Mouse (Mus musculus): ENCODE measurements at regions not wholly inside any gene's neighbourhood (a gene's known extent, or its start where the extent isn't known, plus 50 kb on each side); places are given as distances from the start of the nearest gene placed in this dataset.
"Not testable (repeated sequence)": the region's sequence is repeated elsewhere in the genome, so short reads cannot be mapped to it uniquely, and the experiment has no call there.

DNA sequence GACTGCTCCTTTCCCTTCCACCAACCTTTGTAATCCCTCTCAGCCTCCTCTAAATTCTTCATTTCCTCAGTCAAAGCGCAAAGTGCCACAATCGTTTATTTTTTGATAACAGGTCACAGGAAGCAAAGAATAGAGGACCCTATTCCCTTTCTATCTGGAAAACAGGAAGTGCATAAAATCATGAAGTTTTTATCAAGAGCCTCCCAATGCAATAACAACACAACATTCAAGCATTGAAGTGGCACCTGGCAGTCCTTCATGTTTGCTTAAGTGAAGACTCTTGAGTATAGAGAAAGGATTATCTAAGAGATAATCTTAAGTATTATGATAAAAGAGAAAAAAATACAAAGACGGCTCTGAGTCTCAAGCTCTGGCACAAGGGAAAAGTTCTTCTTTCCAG, 111.9 kb downstream of the Ibtk start:
- no peak for DNase-seq

DNA sequence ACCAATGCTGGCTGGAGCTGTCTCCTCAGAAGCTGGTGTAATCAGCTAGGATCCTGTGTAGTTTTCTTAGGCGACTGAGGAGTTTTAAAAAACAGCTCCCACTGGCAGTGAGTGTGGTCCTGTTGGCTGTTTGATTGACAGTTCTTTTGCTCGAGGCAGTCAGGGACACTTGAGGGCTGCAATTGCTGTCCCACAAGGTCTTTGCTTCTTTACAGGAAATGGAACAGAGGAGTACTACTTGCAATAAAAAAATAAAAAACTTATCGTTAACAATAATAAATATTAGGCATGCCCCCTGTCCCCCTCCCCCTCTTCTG, 113.0 kb downstream of the Ibtk start:
- DNase-seq, result no peak

DNA sequence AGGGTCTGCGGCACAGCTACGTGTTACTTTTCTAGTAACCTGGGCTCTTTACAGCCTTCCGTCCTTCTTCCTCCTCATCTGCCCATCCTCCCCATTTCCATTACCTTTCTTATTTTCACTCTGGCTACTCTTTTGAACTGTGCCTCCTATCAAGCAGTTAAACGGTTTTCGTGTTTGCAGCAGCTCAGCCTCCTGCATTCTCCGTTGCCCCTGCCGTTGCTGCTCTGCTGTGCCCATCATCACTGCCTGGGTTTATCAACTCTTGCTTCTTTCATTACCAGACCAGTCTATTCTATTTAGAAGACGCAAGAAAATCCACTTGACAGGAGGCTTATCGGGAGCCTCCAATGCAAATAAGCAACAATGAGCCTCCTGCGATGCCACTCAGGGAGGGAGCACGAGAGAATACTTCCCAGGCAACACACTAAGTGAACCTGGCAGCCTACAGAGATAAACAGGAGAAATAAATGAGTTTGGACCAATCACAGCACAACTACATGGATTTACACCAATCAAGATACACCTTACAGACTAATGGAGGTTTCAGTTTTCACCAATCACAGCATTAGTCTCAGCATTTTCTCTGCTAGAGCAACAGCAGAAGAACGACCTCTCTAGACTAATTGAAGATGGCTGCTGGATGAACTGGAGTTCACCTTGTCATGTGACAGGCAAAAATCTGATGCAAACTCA, 113.5 kb downstream of the Ibtk start:
- no peak for DNase-seq

DNA sequence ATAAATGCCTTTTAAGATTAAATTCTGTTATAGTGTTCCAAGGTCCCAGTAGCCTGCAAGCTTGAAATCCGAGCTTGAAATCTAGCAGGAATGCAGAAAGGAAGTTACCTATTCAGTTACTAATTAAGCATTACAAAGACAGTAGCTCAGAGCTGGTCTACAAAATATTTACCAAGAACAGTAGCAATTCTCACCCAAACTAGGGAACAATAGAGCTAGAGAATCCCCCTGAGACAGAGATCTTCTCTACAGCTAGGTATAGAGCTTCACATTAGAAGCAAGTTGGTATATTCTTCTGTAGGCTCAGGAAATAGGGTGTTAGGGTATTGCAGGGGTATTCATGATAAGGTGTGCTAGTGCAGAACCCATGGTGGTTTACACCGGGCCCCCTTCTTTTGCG, 114.3 kb downstream of the Ibtk start:
- not testable (repeated sequence) for DNase-seq

DNA sequence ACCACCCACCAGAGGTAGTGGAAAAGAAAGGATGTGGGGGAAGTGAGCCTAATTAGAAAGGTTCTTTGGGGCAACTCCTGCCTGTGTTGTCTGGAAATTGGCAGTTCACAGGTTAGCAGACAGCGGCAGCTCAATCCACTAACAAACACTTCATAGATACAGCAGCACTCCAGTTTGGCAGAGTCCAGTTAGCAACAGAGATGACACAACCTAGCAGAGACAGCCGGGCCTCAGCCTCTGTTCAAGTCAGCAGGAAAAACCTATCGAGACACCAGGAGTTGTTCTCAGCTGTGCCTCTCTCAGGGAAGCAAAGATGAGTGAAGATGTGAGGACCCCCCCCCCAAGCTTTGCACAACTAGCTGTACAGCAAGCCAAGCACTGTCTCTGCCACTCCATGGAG, 131.2 kb downstream of the Ibtk start:
- DNase-seq, result no peak

DNA sequence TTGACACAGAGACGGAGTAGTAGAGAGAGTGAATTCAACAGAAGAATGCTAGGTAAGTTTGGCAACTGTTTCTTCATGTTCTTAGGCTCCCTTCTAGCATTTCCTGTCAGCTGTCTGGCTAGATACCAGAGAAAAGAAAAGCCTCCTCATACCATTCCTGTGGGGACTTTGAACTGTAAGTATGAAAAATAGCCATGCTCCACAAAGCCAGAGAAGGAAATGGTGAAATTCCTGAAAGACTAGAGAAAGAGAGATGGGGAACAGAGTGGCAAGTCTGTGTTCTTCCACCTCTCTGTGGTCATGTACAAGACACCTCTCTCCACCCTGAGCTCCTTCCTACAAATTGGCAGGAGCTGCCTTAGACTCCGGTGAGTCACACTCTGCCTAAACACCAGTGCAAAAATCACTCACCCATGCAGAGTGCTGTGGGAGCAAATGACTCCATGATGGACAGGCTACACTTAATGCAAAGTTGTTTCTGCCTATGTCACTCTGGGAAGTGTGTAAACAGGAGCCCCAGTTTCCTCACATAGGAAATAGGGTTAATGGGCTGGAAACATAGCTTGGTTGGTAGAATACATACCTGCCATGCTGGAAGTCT, 131.9 kb downstream of the Ibtk start:
- DNase-seq, result peak; percentile 8

DNA sequence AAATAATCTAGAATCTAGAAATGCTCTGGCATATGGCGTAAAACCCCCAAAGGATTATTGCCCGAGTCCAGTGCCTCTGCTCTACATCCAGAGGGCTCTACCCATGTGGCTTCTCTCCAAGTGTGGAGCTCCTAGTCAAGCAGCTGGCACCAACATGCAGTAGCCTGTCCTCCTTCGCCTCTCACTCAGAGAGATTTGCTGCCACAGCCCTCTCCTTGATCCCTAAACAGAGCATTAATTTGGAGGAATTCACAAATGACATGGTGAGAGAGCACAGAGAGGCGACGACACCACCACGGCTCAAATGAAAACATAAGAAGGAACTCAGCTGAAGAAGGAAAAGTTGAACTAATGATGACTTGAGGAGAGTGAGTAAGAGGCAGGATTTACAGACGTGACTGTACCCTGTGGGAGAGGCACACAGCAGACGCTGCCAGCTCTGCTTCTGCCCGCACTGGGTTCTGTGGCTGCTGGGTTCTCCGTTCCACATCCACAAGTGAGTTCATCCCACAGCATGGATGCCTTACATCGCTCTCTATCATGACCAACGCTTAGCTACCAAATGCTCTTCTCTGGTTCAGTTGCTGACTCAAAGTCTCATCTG, 132.8 kb downstream of the Ibtk start:
- DNase-seq, result no peak

DNA sequence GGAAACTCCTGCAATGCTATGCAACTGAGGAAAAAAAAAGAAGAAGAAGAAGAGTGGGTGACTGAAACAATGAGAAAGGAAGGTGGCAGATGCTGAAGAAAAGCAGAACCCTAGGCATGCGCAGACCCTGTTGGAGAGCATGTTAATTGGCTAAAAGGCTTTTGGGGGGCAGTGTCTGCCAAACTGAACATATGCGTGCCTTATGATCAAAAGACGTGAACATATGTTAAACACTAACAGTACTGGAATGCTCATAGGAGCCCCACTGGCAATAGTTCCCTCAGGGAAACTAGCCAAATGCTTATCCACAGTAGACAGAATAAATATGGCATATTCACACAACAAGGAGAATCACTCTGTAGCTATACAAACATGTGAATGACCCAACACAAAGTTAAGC, 140.0 kb downstream of the Ibtk start:
- no peak for DNase-seq

DNA sequence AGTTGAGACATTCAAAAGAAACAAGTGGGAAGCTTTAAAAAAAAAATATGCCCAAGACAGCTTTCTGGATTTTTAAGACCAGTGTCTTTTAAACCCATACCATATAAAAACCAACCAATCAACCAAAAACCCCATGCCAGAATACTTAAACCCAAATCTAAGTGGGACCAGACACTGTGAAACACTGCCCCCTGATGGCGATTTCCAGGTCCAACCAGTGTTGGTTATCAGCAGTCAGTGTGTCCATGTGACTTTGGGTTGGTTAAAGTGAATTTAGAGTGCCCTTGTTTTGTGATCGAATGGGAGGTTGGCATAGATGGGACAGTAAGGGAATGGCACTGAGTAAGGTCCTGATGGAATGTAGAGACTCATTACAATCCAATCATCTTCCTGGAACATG, 152.2 kb downstream of the Ibtk start:
- DNase-seq, result peak; percentile 44

DNA sequence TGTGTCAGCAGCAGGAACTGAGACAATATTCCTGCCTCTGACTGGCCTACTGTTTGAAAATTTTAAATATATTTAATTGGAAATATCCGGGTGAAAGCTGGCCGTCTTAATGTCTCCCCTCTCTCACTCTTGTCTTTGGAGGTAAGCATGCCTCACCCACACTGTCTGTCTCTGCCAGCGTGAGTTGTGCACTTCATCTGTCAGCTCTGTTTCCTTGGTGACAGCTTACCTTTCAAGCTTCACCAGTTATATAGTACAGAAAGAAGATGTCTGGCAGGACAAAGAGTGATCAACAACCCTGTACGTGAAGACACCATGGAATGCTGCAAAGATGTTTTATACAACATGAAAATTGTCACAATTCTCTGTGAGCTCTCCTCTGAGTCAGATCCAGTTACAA, 155.3 kb downstream of the Ibtk start:
- no peak for DNase-seq

DNA sequence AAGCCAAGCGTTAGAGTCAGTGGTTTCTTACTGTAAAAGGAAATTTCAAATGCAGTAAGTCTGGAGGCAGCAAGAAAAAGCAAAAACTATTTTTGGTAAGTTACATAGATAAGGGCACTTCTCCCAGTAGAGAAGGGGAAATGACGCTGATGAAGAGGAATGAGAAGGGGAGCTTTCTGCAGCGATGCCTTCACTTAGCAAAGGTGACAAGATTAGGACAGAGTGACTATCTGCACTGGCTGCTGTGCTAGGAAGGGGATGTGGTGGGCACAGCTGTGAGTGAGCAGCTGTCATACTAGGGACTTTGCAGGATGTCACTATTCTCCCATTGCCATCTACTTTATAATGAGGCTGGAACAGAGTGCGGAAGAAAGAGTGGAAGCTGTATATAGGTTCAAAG, 156.5 kb downstream of the Ibtk start:
- no peak for DNase-seq

DNA sequence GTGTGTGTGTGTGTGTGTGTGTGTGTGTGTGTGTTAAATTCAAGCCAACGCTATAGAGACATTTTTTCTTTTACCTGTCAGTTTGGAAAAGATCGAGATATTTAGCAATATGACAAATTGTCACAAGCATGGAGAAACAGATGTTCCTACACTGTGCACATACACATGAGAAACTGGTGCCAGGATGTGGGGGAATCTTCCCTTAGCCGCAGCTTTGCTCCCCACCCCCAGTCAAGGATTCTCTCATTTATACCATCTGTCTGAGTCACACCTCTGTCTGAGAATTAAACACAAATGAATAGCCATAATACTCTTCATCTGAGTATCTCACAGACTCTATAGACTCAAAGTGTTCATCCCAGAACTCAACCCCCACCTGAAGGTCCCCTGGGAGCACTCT, 159.9 kb downstream of the Ibtk start:
- DNase-seq, result no peak

DNA sequence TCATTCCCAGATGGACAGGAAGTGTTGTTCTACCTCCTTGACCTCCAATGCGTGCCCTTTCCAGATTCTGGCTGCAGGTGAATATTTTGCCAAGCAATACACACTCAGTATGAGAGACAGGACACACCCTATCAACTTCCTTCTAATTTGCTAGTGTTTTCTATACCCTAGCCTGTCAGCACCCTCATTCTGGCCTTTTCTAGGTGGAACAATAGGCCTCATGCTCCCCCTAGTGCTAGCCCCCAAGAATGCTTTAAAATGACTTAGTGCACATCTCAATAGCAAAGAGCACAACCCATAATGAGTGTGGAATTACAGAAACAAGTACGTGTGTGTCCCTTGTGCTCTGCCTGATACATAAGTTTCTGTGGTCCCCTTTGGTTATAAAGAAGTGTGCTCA, 161.1 kb downstream of the Ibtk start:
- peak; percentile 53 for DNase-seq

DNA sequence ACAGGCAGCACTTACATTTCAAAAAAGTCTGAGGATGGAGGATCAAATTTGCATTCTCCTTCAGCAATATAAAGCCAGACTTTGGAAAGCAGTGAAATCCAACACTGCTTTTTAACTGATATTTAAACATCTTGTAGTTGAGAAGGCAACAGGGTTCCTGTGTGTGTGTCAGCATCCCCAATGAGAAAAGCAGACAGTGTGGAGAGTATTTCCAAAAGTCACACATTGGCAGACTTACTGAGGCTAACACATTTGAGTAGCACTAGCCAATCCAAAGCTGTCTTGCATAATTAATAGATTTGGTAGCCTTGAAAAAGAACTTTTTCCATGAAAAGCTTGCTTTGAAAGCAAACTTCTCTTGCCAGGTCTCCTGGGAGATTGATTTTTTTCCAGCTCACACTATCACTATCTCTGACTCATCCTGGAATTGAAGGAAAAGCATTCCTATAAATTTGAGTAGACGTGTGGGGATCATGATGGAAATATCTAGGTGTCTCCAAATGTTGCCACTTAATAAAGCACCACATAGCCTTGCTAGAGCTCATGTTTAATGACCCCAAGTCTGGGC, 168.0 kb downstream of the Ibtk start:
- no peak for DNase-seq

DNA sequence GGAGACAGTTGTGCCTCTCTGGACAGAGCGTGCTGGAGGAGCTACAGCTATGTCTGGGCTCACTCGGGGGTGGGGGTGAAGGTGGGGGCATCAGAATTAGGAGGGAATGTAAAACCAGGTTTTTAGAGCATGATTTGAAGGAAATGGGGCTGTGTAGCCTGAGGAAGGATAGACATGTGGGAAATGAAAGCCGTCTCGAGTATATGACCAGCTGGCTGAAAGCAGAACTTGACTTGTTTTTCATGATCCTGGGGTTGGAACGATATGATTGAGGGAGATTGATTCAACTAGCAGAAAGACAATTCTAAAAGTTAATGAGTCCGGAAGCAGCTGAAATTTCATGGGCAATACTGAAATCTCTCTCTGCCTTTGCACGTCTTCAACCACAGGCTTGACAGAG, 171.3 kb downstream of the Ibtk start:
- no peak for DNase-seq

DNA sequence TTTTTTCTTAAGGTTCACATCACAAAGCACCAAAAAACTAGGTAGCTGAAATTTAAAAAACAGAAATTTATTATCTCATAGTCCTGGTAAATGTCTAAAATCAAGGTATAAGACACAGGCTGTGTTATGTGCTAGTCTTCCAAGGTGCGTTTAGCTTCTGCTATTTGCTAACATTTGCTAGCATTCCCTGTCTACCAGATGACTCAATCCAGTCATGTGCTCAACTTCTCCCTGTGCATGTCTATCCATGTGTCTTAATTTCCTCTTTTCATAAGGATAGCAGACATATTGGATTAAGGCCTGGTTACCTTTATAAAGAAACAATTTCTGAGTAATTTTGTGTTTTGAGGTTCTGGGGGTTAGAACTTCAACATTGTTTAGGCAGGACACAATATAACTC, 171.8 kb downstream of the Ibtk start:
- no peak for DNase-seq

DNA sequence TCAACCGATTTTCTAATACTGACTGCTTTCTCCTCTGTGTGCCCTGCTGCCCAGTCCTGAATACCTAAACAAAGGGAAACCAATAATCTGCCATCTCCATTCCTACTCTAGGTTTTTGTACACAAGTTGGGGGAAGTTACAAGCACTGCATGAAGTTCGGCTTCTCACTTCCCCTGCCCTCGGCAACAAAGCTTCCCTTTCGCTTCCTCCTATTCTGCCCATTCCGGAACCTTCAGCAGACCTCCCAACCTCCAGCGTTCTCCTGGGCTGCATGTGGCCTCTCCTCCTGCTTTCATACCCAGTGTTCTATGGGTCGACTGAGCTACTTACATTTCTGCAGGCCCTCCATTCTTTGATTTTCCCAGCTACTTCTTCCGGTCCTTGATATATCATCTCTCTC, 180.3 kb downstream of the Ibtk start:
- DNase-seq, result no peak

DNA sequence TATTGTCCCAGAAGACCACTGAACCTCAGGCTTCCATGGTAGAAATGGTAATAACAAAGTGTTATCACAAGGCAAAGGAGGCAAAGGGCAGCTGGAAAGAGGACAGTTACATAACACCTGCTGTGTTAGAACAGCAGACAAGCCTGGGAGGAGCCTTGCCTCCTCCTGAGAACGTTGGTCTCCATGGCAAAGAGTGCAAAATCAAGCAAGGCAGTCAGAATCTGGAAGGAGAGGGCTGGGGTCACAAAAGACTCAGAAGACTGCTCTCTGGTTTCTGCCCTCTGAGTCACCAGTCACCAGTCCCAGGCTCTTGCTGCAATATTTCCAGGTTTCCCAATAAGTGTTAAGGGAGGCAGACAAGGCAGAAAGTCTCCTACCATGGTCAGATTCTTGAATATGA, 197.3 kb downstream of the Ibtk start:
- no peak for DNase-seq

DNA sequence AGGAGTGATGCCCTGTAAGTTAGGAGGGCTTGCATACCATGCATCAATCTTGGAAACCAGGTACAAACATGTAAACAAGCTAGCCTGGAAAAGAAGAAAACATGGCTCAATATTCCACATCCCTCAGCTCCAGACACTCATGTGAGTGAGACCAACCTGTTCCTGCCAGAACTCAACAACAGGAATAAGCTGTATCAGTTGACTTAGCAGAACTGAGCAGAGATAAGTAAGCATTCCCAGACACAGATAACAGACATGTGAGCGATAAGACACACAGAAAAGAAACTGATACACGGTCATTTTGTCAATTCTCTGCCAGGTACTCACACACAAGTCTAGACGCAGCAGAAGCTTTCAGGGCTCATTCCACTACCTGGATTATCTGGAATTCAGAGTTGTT, 198.7 kb downstream of the Ibtk start:
- DNase-seq, result no peak

DNA sequence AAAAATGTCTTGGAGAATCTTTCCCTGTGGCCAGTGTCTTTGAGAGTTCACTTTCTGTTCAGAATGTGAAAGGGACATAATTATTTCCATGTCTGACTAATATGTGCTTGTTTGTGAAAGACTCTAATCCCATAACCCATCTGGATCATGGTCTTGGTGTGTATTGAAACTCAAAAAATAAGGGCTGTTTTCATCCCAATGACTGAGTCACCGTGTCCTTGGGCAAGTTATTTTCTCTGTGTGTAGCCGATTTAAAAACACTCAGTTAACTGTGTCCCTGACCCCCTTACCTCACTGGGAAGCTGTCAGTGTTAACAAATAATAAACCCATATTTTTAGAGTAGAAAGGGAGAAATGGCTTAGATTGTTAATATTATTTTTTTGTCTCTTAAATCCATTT, 202.9 kb downstream of the Ibtk start:
- no peak for DNase-seq

DNA sequence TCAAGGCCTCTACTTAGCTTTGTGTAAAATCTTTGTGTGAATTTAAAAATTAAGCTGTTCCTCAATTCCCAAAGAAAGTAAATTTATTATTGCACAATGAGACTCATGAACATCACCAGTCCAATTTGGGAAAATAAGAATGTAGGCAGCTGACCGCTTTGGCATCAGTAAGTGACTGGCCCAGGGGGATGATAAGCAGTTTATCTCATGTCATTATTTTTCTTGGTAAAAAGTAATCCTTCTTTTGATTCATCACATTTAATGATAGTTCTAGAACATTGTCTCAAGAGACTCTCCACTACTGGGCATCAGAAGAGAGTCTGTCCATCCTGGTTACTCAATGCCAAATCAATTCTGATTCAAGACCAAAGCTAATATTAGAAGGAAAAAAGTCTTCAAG, 203.6 kb downstream of the Ibtk start:
- no peak for DNase-seq

DNA sequence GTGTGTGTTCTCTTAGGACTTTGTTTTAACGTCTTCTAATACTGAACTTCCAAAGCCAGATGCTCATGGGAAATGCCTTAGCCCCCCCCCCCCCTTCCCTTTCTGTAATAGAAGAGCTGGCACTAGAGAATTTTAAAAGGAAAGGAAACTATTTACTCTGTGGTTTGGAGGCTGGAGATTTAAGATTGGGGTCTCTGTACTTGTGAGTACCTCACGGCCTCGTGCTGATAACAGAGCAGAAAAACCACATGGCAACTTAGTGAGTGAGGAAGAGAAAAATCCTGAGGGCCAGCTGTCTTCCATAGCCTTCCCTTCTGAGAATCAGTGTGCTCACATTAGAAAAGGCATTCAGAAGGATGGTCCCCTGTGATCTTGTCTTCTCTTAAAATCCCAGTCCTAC, 210.6 kb downstream of the Ibtk start:
- no peak for DNase-seq

DNA sequence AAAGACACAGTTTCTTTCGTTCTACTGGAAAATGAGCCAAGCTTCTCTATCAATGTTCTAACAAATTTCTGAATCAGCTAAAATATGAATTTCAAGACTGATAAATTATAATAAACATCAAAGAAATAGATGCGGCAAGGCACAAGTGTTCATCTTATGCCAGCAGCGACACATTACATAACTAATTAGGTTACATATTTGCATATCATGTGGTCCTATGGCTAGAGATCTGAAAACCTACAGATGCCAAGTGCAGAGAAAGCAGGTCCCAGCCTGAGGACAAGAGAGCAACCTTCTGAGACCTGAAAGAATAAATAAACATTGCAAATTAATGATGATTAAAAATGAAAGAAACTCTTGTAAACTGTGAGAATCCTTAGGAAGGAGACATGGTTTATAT, 201.3 kb upstream of the Tent5a start:
- DNase-seq, result no peak

DNA sequence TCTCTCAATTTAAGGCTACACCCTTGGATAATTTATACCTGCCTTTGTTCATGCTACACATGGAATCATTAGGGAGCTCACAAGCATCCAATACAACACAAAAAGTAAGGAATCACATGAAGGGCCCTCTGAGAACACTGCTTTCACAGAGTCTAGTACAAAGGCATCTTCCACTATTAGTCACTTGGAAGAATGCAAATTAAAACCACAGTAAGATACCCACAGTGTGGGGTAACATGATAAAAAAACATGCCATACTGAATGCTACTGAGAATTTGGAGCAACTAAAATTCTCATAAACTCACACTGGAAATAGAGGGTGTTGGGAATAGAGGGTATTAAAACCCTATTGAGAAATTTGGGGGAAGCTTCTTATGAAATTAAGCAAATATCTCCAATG, 197.6 kb upstream of the Tent5a start:
- DNase-seq, result no peak

DNA sequence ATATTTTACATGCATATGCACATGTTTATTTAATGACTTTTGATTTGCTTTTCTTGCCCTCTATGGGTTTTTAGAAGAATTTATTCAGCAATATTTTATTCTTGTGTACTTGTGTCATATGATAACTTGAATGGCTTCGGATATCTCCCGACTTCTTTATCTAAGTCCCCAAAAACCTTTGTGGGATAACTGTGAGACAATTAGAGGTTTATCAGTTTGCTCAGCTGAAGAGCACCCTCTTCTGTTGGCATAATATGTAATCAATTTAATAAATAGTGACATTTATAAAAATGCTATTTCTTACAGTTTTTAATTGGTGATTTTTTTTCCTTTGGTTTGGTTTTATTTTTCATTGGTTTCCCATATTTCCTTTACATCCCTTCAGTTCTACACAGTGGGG, 194.2 kb upstream of the Tent5a start:
- no peak for DNase-seq

Data from kidney, postnatal 10 days (tissue).